Mouse (Mus musculus): ENCODE data around the gene Lpcat4. TPM values are rescaled to one million over a fixed set of nuclear protein-coding genes. Genes with fewer than 3 reads are reported as not detected.

Lpcat4 gene
- 1 to 10 TPM in 1 of 2 experiments, under 1 TPM in 1; 0.82 to 1.1 TPM for total RNA-seq (2021)
- long read RNA-seq, experiment 1, partial matches to known transcripts, result 0 of 1 reads
- long read RNA-seq, experiment 1, other reads (novel, unspliced or antisense), result 0 of 1 reads
- long read RNA-seq, experiment 2, partial matches to known transcripts, result 0 of 1 reads
- long read RNA-seq, experiment 2, other reads (novel, unspliced or antisense), result 0 of 1 reads

DNA sequence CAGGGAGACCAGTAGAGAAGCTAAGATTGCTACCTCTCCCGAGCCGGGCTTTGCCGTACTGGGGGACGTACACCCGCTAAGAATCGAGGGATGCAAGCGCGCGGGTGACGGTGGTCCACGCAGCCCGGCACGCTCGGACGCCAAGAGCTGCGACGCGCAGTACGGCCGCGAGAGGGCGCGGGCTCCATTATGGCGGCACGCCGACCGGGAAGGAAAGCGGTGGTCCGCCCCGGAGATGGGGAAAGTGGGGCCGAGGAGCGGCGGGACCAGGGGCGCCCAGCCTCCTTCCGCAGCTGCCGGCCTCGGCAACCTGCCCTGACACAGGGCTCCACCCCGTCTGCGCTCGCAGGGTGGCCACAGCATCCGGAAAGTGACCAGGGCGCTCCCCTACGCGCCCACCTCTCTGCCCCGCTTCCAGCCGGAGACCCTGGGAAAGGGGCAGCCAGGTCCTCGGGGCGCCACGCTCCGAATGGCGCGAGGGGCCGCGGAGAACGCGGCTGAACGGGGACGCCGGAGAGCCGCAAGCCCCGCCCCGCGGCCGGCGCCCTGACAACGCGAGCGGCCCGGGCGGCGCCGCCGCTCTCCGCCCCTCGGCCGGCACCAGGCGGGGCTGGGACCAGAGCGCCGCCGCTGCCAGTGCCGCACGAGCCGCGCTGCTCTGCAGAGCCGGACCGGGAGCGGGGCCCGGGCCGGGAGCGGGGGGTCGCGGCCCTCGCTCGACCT lies at the start of gene Lpcat4:
TSS of gene Lpcat4 (plus strand) at position 257 of the 723 bp plus-strand sequence.
- peak; percentile 80 for DNase-seq (ENCODE audit: low spot score)

DNA sequence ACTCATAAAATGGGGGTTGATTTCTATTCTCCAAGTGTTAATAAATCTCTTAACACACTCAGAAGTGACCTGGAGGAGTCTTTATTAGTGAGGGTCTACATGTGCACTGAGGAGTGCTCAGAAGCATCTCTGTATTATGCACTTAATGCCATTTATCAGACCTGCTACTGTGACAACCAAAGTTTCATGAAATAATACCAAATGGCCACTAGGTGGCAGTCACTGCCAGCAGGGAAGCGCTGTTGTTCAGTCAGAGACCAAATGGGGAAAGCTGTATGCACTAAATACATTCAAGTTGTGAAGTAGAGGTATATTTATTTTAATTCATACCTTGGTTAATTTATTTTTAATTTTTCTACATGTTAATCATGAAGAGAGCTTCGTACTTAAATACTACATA lies 42.4 kb upstream of the Lpcat4 start:
- DNase-seq (ENCODE audit: low spot score), result peak; percentile 35

GRCm38 (mm10) chr2:112203056-112203455 lies 36.2 kb upstream of the Lpcat4 start:
- DNase-seq (ENCODE audit: low spot score), result no peak

- DNase-seq (ENCODE audit: low spot score), result peak; percentile 1
Observed at GRCm38 (mm10) chr2:112210142-112210541, 29.1 kb upstream of the Lpcat4 start.

DNA sequence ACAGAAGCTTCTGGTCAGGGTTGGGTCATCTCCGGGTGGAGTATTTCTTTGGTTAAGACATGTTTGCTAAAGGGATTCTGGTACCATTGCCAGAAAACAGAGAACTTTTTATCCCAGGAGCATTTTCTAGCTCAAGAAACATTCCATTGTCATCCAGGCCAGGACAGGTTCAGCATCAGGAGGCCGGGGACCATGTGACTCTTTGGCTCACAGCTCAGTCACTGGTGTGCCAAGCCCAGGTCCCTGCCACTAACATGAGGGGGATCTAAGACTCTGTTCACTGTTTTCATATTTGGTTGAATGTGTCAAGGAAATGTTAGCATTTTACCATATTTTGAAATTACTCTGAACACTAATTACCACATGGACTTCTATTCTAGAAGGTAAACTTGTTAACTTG lies 28.6 kb upstream of the Lpcat4 start:
- DNase-seq (ENCODE audit: low spot score), result no peak

DNA sequence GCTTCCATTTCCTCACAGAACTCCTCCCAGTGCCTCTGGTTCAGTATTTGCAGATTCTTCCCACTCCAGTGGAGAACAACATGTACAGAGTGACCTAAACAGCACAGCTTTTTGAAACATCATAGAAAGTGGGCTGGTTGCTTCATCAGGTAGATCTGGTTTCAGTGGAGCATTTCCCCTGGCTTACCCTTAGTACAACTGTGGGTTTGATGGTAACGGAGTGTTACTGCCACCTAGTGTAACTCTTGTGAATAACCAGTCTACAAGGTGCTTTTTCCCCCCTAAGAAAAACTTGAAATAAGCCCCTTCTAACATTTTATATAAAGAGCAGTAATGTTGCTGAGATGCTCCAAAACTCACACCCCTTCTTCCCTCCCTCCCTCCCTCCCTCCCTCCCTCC lies 23.3 kb upstream of the Lpcat4 start:
- DNase-seq (ENCODE audit: low spot score), result peak; percentile 21

GRCm38 (mm10) chr2:112217614-112218013 lies 21.7 kb upstream of the Lpcat4 start:
- no peak for DNase-seq (ENCODE audit: low spot score)

DNA sequence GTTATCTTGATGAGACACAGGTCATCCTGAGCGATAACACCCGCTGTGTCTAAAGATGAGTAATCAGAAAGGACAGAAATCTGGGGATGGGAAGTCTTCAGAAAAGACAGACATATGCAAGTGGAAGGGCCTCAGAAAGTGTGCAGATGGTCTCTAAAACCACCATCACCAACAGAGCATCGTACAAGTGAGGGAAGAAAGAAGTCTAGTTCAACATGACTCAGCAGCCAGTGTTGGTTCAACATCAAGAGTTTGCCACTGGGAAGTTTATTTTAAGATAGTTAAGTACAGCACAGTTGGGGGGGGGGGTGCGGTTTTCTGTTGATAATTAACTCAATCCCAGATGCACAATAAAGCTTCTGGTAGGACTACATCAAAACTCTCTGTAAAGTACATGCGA lies 18.4 kb upstream of the Lpcat4 start:
- no peak for DNase-seq (ENCODE audit: low spot score)

DNA sequence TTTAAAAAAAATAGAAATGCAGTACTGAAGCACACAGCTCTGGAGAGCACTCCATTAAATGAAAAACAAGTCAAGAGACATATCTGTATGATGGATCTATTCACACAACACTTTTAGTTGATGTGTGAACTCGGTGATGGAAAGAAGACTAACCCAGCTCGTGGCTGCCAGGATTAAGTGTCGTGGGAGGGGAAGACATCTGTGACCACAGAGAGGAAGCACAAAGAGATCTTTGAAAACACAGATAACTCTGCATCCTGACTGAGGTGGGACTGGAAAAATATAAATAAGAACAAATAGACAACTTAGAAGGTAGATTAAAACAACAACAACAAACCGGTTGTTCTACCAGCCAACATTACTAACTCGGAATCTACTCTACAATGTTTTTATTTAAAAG lies 16.7 kb upstream of the Lpcat4 start:
- no peak for DNase-seq (ENCODE audit: low spot score)

GRCm38 (mm10) chr2:112224356-112224755 lies 14.9 kb upstream of the Lpcat4 start:
- no peak for DNase-seq (ENCODE audit: low spot score)

GRCm38 (mm10) chr2:112232623-112233022 lies 6.6 kb upstream of the Lpcat4 start:
- no peak for DNase-seq (ENCODE audit: low spot score)

DNA sequence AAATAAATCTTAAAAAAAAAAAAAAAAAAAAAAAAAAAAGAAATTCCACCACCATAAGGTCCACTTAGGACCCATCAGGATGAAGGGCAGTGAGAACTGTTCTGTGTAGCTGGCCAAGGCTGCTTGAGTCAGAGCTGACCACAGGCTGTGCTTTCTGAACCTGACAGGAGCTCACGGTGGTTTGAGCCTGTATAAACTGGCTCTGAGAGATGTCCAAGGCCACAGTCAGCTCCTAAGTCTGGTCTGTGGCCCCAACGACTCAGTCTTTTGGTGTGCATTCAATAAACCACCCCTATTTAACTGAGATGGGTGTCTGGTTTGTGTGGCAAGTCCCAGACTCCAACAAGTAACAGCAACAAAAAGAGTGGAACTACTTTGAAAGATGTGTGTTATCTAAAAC lies 2.6 kb upstream of the Lpcat4 start:
- no peak for DNase-seq (ENCODE audit: low spot score)

DNA sequence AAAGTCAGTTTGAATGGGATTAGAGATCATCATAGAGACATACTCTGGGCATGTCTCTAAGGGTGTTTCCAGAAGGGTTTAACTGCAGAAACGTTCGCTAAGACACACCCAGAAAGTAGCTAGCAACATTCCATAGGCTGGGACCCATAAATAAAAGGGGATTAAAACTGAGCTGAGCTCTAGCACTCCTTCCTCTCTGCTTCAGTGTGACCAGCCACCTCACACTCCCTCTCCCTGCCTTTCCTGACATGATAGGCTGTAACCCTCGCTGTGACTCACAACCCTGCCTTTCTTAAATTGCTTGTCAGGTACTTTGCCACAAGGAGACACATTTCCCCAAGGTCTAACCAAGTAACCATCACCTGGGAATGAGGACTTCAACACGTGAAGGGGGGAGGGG lies 1.3 kb upstream of the Lpcat4 start:
- no peak for DNase-seq (ENCODE audit: low spot score)

GRCm38 (mm10) chr2:112239935-112240721 lies 860 bp downstream of the Lpcat4 start:
- DNase-seq (ENCODE audit: low spot score), result no peak

DNA sequence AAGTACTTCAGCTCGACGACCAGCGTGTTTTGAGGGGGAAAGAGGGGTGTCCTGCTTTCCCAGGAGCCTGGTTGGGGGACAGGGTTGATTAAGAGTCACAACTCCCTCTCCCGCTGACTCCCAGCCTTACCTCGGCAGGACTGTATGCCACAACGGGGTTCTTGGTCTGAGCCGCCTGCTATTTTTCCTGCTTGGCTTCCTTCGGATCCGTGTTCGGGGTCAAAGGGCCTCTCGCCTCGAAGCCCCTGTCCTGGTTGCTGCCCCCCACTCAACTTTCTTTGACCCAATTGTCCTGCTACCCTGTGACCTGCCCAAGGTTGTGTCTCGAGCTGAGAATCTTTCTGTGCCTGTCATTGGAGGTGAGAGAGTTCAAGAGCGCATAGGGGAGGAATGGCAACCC lies 2.5 kb downstream of the Lpcat4 start:
- DNase-seq (ENCODE audit: low spot score), result no peak

GRCm38 (mm10) chr2:112245307-112245706 lies 6.0 kb downstream of the Lpcat4 start:
- no peak for DNase-seq (ENCODE audit: low spot score)

DNA sequence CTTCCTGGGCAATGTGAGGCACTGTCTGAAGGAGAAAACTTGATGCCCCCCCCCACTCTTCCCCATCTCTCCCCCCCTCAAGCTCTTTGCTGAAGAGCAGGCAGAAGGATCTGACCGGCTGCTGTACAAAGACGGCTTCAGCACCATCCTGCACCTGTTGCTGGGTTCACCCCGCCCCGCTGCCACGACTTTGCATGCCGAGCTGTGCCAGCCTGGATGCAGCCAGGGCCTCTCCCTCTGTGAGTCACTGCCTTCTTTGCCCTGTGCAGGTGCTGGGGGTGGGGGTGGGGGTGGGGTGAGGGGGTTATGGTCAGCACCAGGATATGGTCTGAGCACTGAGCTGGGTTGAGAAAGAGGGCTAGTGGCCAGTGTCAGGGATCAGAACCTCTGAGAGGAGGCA lies 6.9 kb downstream of the Lpcat4 start:
- no peak for DNase-seq (ENCODE audit: low spot score)

GRCm38 (mm10) chr2:112247323-112247722 lies 8.1 kb downstream of the Lpcat4 start:
- no peak for DNase-seq (ENCODE audit: low spot score)

- no peak for DNase-seq (ENCODE audit: low spot score)
Observed at GRCm38 (mm10) chr2:112249780-112250453, 10.6 kb downstream of the Lpcat4 start.

DNA sequence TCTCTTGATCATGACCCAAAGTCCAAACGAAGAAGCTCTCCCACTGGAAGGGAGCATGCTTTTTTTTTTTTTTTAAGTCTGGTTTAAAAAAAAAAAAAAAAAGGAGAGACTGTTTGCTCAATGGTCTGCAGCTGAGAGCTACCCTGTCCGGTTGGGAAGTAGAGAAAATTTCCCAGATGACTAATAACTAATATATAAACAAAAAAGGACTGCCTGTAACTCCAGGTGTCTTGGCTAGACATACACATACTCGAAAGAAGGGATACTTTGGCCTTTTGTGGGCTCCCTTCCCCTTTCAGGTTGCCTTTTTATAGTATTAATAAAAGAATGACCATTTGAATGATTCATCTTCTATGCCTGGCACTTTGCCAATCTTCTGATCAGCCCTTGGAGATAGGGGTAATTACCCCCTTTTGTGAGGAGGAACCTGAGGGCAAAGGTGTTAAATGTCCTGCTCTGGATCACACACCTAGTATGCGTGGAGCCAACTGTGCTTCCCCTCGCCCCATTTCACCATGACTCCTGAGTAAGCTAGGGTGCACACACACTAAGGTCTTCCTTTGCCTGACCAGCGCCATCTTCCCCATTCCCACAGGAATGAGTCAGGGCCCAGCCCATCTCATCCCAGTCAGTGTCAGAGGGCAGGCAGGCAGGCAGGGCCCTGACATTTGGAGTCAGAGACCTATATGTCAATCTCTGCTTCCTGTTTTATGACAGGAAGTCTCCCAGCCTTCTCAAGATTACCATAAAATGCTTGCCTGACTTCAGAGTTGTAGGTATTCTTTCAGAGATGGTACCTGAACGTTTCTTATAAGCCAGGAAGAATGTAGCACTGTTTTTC lies 15.6 kb downstream of the Lpcat4 start:
- no peak for DNase-seq (ENCODE audit: low spot score)
